Mouse (Mus musculus) central nervous system, embryonic 14 days (tissue): ENCODE results near the gene Polr1c. TPM values are rescaled to one million over a fixed set of nuclear protein-coding genes. Genes with fewer than 3 reads are reported as not detected.

Experiments used
- polyA plus RNA-seq: library from polyadenylated mRNA; depleted of rRNA; stranded (reverse); fragments of >200 nt; gene quantifications from 2 replicates; pipeline ENCODE4 v1.2.3, GENCODE M21; 2012; rRNA removed

Polr1c gene
- polyA plus RNA-seq: 120 and 123 TPM in 2 replicates

GRCm38 (mm10) chr17:46247512-46248188 is at the start of gene Polr1c, which contains the start of gene Yipf3:
Polr1c (minus strand) TSS chr17:46248054.
Yipf3 (plus strand) TSS chr17:46248080.

GRCm38 (mm10) chr17:46282483-46283123 is 34.7 kb upstream of the Polr1c start, which contains the start of gene Tjap1:
Tjap1 (minus strand) TSS chr17:46283026.

GRCm38 (mm10) chr17:46253452-46254084 is 5.7 kb upstream of the Polr1c start, which contains the start of gene Lrrc73:
Lrrc73 (plus strand) TSS chr17:46253531.

GRCm38 (mm10) chr17:46202421-46203071 is 45.3 kb downstream of the Polr1c start, which contains the start of the genes Polh and Xpo5:
Polh (minus strand) TSS chr17:46202645.
Xpo5 (plus strand) TSS chr17:46202782.

Other genes with a start within 250 kb of the Polr1c start
- gene Vegfa, start 215.7 kb downstream of the Polr1c start, polyA plus RNA-seq: 205 and 227 TPM in 2 replicates
- gene Mrps18a, start 137.1 kb downstream of the Polr1c start, polyA plus RNA-seq: 92.3 and 96.9 TPM in 2 replicates
- 26.1 and 26.4 TPM in 2 replicates for gene Rsph9, start 103.8 kb downstream of the Polr1c start, polyA plus RNA-seq
- gene Mad2l1bp, start 94.5 kb downstream of the Polr1c start, polyA plus RNA-seq: 21.7 and 23.9 TPM in 2 replicates
- 186 and 196 TPM in 2 replicates for gene Gtpbp2, start 87.0 kb downstream of the Polr1c start, polyA plus RNA-seq
- 11.3 and 12.0 TPM in 2 replicates for gene Polh, start 45.4 kb downstream of the Polr1c start, polyA plus RNA-seq
- 51.0 and 55.9 TPM in 2 replicates for gene Xpo5, start 45.3 kb downstream of the Polr1c start, polyA plus RNA-seq
- gene Yipf3, start within 50 bp of the Polr1c start, polyA plus RNA-seq: 68.1 and 81.0 TPM in 2 replicates
- 20.0 and 20.2 TPM in 2 replicates for gene Lrrc73, start 5.5 kb upstream of the Polr1c start, polyA plus RNA-seq
- gene Tjap1, start 35.0 kb upstream of the Polr1c start, polyA plus RNA-seq: 76.4 and 83.6 TPM in 2 replicates
- gene Dlk2, start 49.4 kb upstream of the Polr1c start, polyA plus RNA-seq: 74.5 and 85.0 TPM in 2 replicates
- gene Abcc10, start 80.3 kb upstream of the Polr1c start, polyA plus RNA-seq: 16.7 and 17.0 TPM in 2 replicates
- gene Zfp318, start 135.7 kb upstream of the Polr1c start, polyA plus RNA-seq: 36.2 and 37.2 TPM in 2 replicates
- 7.2 and 8.6 TPM in 2 replicates for gene Crip3, start 180.9 kb upstream of the Polr1c start, polyA plus RNA-seq
- gene Slc22a7, start 190.4 kb upstream of the Polr1c start, polyA plus RNA-seq: 0.14 and 0.15 TPM in 2 replicates
- 20.1 and 21.0 TPM in 2 replicates for gene Ttbk1, start 239.6 kb upstream of the Polr1c start, polyA plus RNA-seq
- gene Dnph1, start 248.7 kb upstream of the Polr1c start, polyA plus RNA-seq: 22.5 and 29.6 TPM in 2 replicates